Mouse (Mus musculus) spleen, adult 2 months (tissue): ENCODE measurements around the gene Cyp2s1. TPM values are rescaled to one million over a fixed set of nuclear protein-coding genes. Genes with fewer than 3 reads are reported as not detected.

Experiments used
- DNase-seq, 2 experiments: peaks; one replicate each; pipeline versions ENCODE4 v3.0.0 to v3.0.0-alpha.2; 2012 to 2021; ENCODE audit warnings: low spot score in 2 of 2, low read depth in 1 of 2
- H3K27ac ChIP-seq: fragments of 200-500 bp; 2 replicates; pipeline ENCODE4 v1.5.1; 2012; ENCODE audit warnings: low read length, inconsistent platforms; ENCODE audit not compliant: insufficient read depth
- H3K27me3 ChIP-seq: fragments of 200-500 bp; 2 replicates; pipeline ENCODE4 v1.6.1; 2012; ENCODE audit warnings: mild to moderate bottlenecking, moderate library complexity, low read length, inconsistent platforms; ENCODE audit not compliant: control insufficient read depth, insufficient read depth
- H3K36me3 ChIP-seq: fragments of 200-500 bp; 2 replicates; pipeline ENCODE4 v1.6.1; 2012; ENCODE audit warnings: mild to moderate bottlenecking, low read length, inconsistent platforms; ENCODE audit not compliant: control insufficient read depth, insufficient read depth
- H3K4me1 ChIP-seq: fragments of 200-500 bp; 2 replicates; pipeline ENCODE4 v1.6.1; 2011; ENCODE audit warnings: inconsistent platforms; ENCODE audit not compliant: control insufficient read depth, insufficient read depth, insufficient read length
- H3K4me3 ChIP-seq: fragments of 200-500 bp; 2 replicates; pipeline ENCODE4 v1.5.1; 2011; ENCODE audit warnings: mild to moderate bottlenecking, inconsistent platforms; ENCODE audit not compliant: insufficient read depth, insufficient read length; ENCODE audit errors: extremely low read depth
- CTCF ChIP-seq: fragments of 200-500 bp; IDR thresholded peaks from 2 replicates; pipeline ENCODE4 v1.5.1; 2011; ENCODE audit warnings: mild to moderate bottlenecking, inconsistent platforms; ENCODE audit not compliant: insufficient read depth, insufficient read length, insufficient replicate concordance; ENCODE audit errors: extremely low read depth
- POLR2A ChIP-seq: fragments of 200-500 bp; IDR thresholded peaks from 2 replicates; pipeline ENCODE4 v1.6.1; 2011; ENCODE audit warnings: low read depth, low read length, inconsistent platforms
- WGBS: fragments of 180-500 bp; shearing (Covaris S2); methylation state at CpG from one replicate; pipeline ENCODE4 v1.1.7; 2018; 5-methylcytosine and 5-hydroxymethylcytosine counted together
- polyA plus RNA-seq: library from polyadenylated mRNA; depleted of rRNA; stranded (reverse); fragments of >200 nt; gene quantifications from 2 replicates; pipeline ENCODE4 v1.2.3, GENCODE M21; 2012

The Cyp2s1 gene
- polyA plus RNA-seq, 1 experiment, result 2.9 TPM

GRCm38 (mm10) chr7:25790615-25791014 is 26.1 kb downstream of the Cyp2s1 start:
- H3K4me1 ChIP-seq, result peaks cover 2% of the 10 kb centered on the region; the same call in 1 of the 2 replicates
- H3K27ac ChIP-seq, result no peak overlapping the region
- no peaks in the 10 kb centered on the region for H3K36me3 ChIP-seq
- H3K4me3 ChIP-seq, result no peak overlapping the region
- no peak for DNase-seq
- WGBS, result 57% methylated on average over 8 of the region's 8 CpGs
- TF ChIP-seq CTCF (no peak), POLR2A (no peak)
- H3K27me3 ChIP-seq, result peaks cover 8% of the 10 kb centered on the region; the same call in 1 of the 2 replicates

DNA sequence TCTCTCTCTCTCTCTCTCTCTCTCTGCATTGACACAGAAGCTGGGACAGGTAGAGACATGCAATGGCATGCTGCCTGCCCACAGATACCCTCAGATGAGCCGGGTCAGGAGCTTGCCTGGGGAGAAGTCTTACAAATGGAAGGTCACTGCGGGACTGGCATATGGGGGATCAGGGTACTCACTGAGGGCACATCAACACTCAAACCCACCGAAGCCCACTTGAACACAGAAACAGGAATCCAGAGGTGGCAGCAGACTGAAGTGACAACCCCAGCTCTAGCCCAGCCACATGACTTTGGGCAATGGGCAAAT is 27.6 kb downstream of the Cyp2s1 start:
- no peak for TF ChIP-seq CTCF
- H3K27me3 ChIP-seq, result peaks cover 8% of the 10 kb centered on the region; the same call in 1 of the 2 replicates
- WGBS, result 82% methylated on average over 3 of the region's 3 CpGs
- H3K27ac ChIP-seq, result peak overlapping the region; percentile 37; the same call in 1 of the 2 replicates
- no peaks in the 10 kb centered on the region for H3K36me3 ChIP-seq
- DNase-seq, result no peak
- H3K4me3 ChIP-seq, result peak overlapping the region; percentile 45
- H3K4me1 ChIP-seq, result peaks cover 2% of the 10 kb centered on the region; the same call in 1 of the 2 replicates

- peaks cover 8% of the 10 kb centered on the region; the same call in 1 of the 2 replicates for H3K27me3 ChIP-seq
- no peak for DNase-seq
- WGBS, result 15% methylated on average over 30 of the region's 30 CpGs
- H3K36me3 ChIP-seq, result no peaks in the 10 kb centered on the region
- H3K27ac ChIP-seq, result peak within 1 kb of the TSS; percentile 64
- peak within 1 kb of the TSS; percentile 45 for H3K4me3 ChIP-seq
- peaks cover 2% of the 10 kb centered on the region; the same call in 1 of the 2 replicates for H3K4me1 ChIP-seq
- TF ChIP-seq POLR2A, result no peak
- TF ChIP-seq CTCF, result no peak
These were observed 28.2 kb downstream of the Cyp2s1 start, which contains the start of gene Axl for GRCm38 (mm10) chr7:25788220-25789128. Gene Axl (minus strand): TSS chr7:25788705.

- Histone ChIP-seq H3K36me3 (no peaks in the 10 kb centered on the region), H3K27me3 (peaks cover 8% of the 10 kb centered on the region; the same call in 1 of the 2 replicates), H3K4me1 (peaks cover 2% of the 10 kb centered on the region; the same call in 1 of the 2 replicates), H3K27ac (peak overlapping the region; percentile 64), H3K4me3 (peak overlapping the region; percentile 24; the same call in 1 of the 2 replicates)
- WGBS, result 69% methylated on average over 8 of the region's 9 CpGs
- DNase-seq, result no peak
- TF ChIP-seq POLR2A (no peak), CTCF (no peak)
These were observed 29.1 kb downstream of the Cyp2s1 start for GRCm38 (mm10) chr7:25787456-25788219.

DNA sequence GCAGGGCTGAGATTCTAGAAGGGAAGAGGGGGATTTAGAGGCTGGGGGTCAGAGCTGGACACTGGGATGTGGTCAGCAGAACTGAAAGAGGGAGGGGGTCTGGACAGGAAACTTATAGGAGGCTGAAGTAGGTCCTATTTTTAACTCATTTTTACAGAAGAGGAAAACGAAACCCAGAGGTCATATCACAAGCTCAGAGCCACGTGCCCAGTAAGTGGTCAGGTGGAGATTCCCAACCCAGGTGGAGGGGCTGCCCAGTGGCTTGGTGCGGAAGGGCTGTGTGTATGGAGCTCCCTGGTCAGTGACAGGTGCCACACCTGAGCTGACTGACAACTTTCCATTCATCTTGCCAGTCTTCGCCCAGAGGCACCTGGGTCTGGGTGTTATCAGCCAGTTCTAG is 29.7 kb downstream of the Cyp2s1 start:
- peaks cover 8% of the 10 kb centered on the region; the same call in 1 of the 2 replicates for H3K27me3 ChIP-seq
- TF ChIP-seq CTCF (no peak), POLR2A (no peak)
- peaks cover 2% of the 10 kb centered on the region; the same call in 1 of the 2 replicates for H3K4me1 ChIP-seq
- DNase-seq, result no peak
- H3K36me3 ChIP-seq, result no peaks in the 10 kb centered on the region
- peak overlapping the region; percentile 64; the same call in 1 of the 2 replicates for H3K27ac ChIP-seq
- WGBS, result 44% methylated on average over 4 of the region's 4 CpGs
- no peak overlapping the region for H3K4me3 ChIP-seq

- no peak for DNase-seq
- peaks cover 9% of the 10 kb centered on the region for H3K4me1 ChIP-seq
- TF ChIP-seq POLR2A, result no peak
- peak overlapping the region; percentile 47; the same call in 1 of the 2 replicates for H3K27ac ChIP-seq
- 82% methylated on average over 4 of the region's 4 CpGs for WGBS
- no peaks in the 10 kb centered on the region for H3K36me3 ChIP-seq
- H3K4me3 ChIP-seq, result no peak overlapping the region
- H3K27me3 ChIP-seq, result peaks cover 8% of the 10 kb centered on the region; the same call in 1 of the 2 replicates
These were observed 31.0 kb downstream of the Cyp2s1 start for GRCm38 (mm10) chr7:25785752-25786151.
